8 mouse cellular contexts compared by ENCODE assay signal in the genomic region with DNA sequence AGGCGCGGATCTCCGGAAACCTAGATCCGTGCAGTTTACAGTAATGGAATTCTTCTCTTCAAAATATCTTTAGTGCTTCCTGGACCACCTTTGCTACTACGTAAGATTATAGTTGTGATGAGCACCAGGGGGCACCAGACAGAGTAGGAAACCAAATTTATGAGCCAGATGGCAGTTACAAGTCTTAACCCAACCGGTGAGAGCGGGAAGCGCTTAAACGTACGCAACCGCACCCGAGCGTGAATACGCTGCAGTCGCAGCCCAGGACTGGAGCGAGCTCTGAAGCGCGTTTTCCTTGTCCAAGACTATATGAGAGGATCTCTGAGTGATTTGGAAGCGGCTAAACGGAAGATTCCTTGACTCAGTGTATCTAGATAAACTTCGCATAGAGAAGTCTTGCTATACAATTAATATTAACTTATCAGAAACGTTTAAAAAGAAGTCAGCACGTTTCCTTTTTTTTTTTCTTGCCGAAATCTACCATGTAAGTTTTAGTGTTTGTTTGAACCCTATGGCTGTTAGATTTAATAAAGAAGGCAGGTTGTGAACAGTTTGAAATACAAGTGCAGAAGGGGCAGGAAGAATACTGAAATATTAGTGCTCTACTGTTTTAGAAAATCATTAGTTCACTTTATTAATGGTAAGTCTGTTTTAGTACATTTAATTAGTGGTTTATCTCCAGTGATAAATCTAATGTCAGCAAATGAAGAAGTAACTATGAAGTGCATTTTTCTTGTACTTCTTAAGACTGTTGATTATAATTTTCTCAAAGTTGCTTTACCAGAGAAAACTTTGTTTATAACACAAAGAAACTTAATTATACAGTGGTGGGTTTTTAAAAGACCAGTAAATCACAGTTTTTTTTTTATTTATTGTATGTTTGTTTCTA. TPM values are rescaled to one million over a fixed set of nuclear protein-coding genes. Genes with fewer than 3 reads are reported as not detected.
A peak's percentile ranks its signal among the peaks of the same experiment; 100 is the strongest.
DNase-seq lines count a peak whose midpoint lies in the region; ATAC-seq lines count a peak whose summit lies in the region.

No protein-coding gene starts in this region.

- intact Hi-C loops in gastrocnemius, postnatal 14 days (cut with DNase I; ENCODE audit: low total_unique reads), result loop anchor here (10.0 kb wide), 1 partner anchor 155 kb away; no protein-coding TSS in a partner anchor

- peak overlapping the region; percentile 100 for H3K4me3 ChIP-seq in megakaryocyte, embryonic 14.5 days (replicated peaks)

- H3K9me3 ChIP-seq in megakaryocyte, embryonic 14.5 days, result no peaks in the 10 kb centered on the region

- no peaks in the 10 kb centered on the region for H3K36me3 ChIP-seq in megakaryocyte, embryonic 14.5 days (replicated peaks; ENCODE audit: low read length)

- ATAC-seq in inflammation-experienced regulatory T-cells, adult 6 months, result peak; percentile 67

- H3K4me1 ChIP-seq in megakaryocyte, embryonic 14.5 days, result peaks cover 26% of the 10 kb centered on the region

- DNase-seq in adipocyte (ENCODE audit: low spot score), result peak; percentile 92
- peak; percentile 93 for DNase-seq in embryo, embryonic 10.5 days (ENCODE audit: low spot score)
- DNase-seq in gastrocnemius, postnatal 14 days, result peak; percentile 75
- DNase-seq in left cerebral cortex, adult 9 months (ENCODE audit: low spot score in 2 of 2), result peak; percentile 67 to 86
- peak; percentile 79 to 84 for DNase-seq in right cerebral cortex, adult 2 months (ENCODE audit: low spot score in 2 of 2)
- DNase-seq in urinary bladder, postnatal 10 days (ENCODE audit: low spot score), result peak; percentile 16

- H3K27me3 ChIP-seq in megakaryocyte, embryonic 14.5 days (replicated peaks), result no peaks in the 10 kb centered on the region

RNA-seq across cellular contexts. Expression of a gene that starts 1.4 kb away (rescaled TPM):
- 100 to 1,000 TPM; 271 TPM for total RNA-seq in gastrocnemius, postnatal 14 days (2021)
- 100 to 1,000 TPM in 2 of 3 experiments, 10 to 100 TPM in 1; 98.6 to 115 (median 115) TPM for polyA plus RNA-seq in inflammation-experienced regulatory T-cells, adult 6 months (2017; shearing (Covaris generic))
- 5.5 and 12.2 TPM in 2 replicates for polyA plus RNA-seq in megakaryocyte, embryonic 14.5 days (2012; ENCODE audit: insufficient read depth, low replicate concordance)

RNA-seq across cellular contexts. Expression of a gene that starts 53.2 kb away (rescaled TPM):
- total RNA-seq in gastrocnemius, postnatal 14 days (2021), result not detected
- 1 to 10 TPM; 1.4 to 6.8 (median 2.4) TPM for polyA plus RNA-seq in inflammation-experienced regulatory T-cells, adult 6 months (2017; shearing (Covaris generic))
- not detected in 2 replicates for polyA plus RNA-seq in megakaryocyte, embryonic 14.5 days (2012; ENCODE audit: insufficient read depth, low replicate concordance)

Comparison
In these comparisons a context has a peak if more than half of its experiments do, and no peak if none do; other contexts are left out.
1. Peak in every context shown above with its lines: DNase-seq, ATAC-seq and H3K4me3 ChIP-seq.
2. DNase-seq: peak in every context shown above with its lines; median percentile 93 in embryo, embryonic 10.5 days; 92 in adipocyte; 82 in right cerebral cortex, adult 2 months; 76 in left cerebral cortex, adult 9 months; 75 in gastrocnemius, postnatal 14 days; 16 in urinary bladder, postnatal 10 days.